Mouse (Mus musculus): ENCODE measurements around the gene Ggt5. TPM values are rescaled to one million over a fixed set of nuclear protein-coding genes. Genes with fewer than 3 reads are reported as not detected.
A peak's percentile ranks its signal among the peaks of the same experiment; 100 is the strongest.

Gene Ggt5
- polyA plus RNA-seq, 1 experiment from 2014 or later: 0.66 TPM

DNA sequence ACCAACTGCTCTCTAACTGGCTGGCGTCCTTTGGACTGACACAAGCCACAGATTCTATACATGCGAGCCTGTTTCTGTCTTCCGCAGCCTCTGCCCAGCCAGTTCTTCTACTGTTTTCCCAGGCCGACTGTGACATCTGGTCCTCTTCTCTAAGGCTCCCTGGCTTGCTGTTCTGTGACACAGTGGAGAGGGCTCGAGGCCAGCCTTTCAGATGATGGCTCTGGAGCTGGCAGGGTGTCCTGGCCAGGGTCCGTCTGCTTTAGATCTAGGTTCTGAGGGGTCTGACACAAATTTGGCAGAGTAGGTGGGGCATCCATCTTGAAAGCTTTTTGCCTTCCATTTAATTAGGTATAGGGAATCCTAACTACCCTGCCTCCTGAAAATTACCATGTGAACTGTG lies 72.2 kb downstream of the Ggt5 start:
- DNase-seq (ENCODE audit: low spot score): no peak
- H3K4me2 ChIP-seq (replicated peaks; ENCODE audit: low read depth, low read length): no peak overlapping the region
- peaks cover 7% of the 10 kb centered on the region; the same call in 1 of the 2 replicates for H3K36me3 ChIP-seq (ENCODE audit: control insufficient read depth, insufficient read depth, low read length)
- H3K4me1 ChIP-seq (replicated peaks; ENCODE audit: control insufficient read depth, insufficient read depth, low read length): no peaks in the 10 kb centered on the region
- no peak overlapping the region for H3K27ac ChIP-seq (ENCODE audit: low read depth, low read length)
- H3K4me3 ChIP-seq (ENCODE audit: low read depth, low read length): no peak overlapping the region
- no peaks in the 10 kb centered on the region for H3K27me3 ChIP-seq (ENCODE audit: control insufficient read depth, insufficient read depth, low read length)
- H3K9ac ChIP-seq (ENCODE audit: low read depth, low read length): no peak overlapping the region
- no peak for ATAC-seq (ENCODE audit: low FRiP score)
- WGBS: 86% methylated on average over 6 of the region's 6 CpGs
- H3K9me3 ChIP-seq (ENCODE audit: control insufficient read depth, low read length): no peaks in the 10 kb centered on the region

DNA sequence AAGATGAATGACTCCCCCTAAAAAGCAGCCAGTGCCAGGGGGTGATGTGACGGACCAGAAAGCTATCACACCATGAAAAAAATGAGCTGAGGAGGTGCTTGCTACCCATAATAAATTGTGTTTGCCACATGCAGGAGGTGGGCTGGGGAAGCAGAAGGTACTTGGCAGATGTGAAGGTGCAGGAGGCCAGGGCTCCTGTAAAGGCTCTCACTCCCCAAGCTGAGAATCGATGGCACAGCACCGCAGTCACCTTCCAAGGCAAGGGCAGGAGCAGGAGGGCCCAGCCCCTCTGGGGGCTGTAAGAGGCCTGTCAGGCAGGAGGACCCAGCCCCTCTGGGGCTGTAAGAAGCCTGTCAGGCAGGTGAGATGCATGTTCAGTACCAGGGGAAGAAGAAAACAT lies 72.7 kb downstream of the Ggt5 start:
- Histone ChIP-seq H3K4me1 (replicated peaks; ENCODE audit: control insufficient read depth, insufficient read depth, low read length) (no peaks in the 10 kb centered on the region; the same call in 1 of the 2 replicates), H3K9me3 (ENCODE audit: control insufficient read depth, low read length) (no peaks in the 10 kb centered on the region), H3K27me3 (ENCODE audit: control insufficient read depth, insufficient read depth, low read length) (no peaks in the 10 kb centered on the region), H3K9ac (ENCODE audit: low read depth, low read length) (no peak overlapping the region), H3K27ac (ENCODE audit: low read depth, low read length) (no peak overlapping the region), H3K4me3 (ENCODE audit: low read depth, low read length) (no peak overlapping the region), H3K36me3 (ENCODE audit: control insufficient read depth, insufficient read depth, low read length) (peaks cover 6% of the 10 kb centered on the region; the same call in 1 of the 2 replicates), H3K4me2 (replicated peaks; ENCODE audit: low read depth, low read length) (no peak overlapping the region)
- ATAC-seq (ENCODE audit: low FRiP score): no peak
- DNase-seq (ENCODE audit: low spot score): no peak
- 92% methylated on average over 3 of the region's 3 CpGs for WGBS

DNA sequence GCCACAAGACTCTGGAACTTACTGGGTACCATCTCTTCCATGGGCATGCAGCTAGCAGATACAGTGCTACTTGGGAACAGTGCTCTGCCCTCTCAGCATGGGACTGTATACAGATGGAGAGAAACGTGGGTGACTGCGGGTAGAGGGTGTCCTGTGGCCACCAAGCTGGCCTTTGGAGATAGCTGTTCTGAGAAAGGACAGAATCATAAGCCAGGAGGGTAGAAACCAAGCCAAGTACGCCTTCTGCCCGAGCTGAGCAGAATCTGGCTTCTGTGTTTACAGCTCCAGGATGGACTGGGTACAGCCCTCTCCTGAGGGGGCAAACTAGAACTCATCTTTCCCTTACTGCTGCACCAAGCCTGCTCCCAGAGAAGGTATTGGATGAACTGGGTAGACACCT lies 73.4 kb downstream of the Ggt5 start:
- H3K4me3 ChIP-seq (ENCODE audit: low read depth, low read length): no peak overlapping the region
- ATAC-seq (ENCODE audit: low FRiP score) (no peak), DNase-seq (ENCODE audit: low spot score) (no peak)
- no peak overlapping the region for H3K4me2 ChIP-seq (replicated peaks; ENCODE audit: low read depth, low read length)
- no peak overlapping the region for H3K27ac ChIP-seq (ENCODE audit: low read depth, low read length)
- H3K9ac ChIP-seq (ENCODE audit: low read depth, low read length): no peak overlapping the region
- no peaks in the 10 kb centered on the region for H3K27me3 ChIP-seq (ENCODE audit: control insufficient read depth, insufficient read depth, low read length)
- no peaks in the 10 kb centered on the region for H3K9me3 ChIP-seq (ENCODE audit: control insufficient read depth, low read length)
- H3K4me1 ChIP-seq (replicated peaks; ENCODE audit: control insufficient read depth, insufficient read depth, low read length): no peaks in the 10 kb centered on the region; the same call in 1 of the 2 replicates
- peaks cover under 1% of the 10 kb centered on the region; the same call in 1 of the 2 replicates for H3K36me3 ChIP-seq (ENCODE audit: control insufficient read depth, insufficient read depth, low read length)
- 90% methylated on average over 4 of the region's 4 CpGs for WGBS

DNA sequence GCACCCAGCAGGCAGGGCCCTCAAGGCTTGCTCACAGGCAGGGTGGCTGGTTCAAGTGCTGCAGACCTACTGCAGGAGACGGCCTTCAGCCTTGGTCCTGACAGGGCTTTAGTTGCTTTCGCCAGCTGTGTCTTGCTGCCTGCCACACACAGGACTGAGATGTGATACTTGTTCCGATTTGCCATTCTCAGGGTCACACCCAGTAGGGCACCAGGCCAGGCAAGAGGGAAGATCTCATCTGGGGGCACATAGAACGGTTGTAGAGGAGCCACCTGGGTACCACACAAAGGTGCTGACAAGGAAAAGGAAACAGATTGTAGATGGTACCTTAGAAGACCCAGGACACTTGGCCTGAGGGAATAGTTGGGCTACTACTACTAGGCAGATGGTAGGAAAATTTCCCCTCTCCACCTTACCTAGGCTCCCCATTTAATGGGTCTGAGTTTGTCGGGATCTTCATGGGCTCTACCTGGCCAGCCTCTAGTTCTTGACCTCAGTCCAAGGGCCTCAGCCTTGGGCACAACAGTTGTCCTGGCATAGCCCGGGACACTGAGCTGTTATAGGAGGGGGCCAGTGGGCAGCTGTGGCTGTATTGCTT lies 75.6 kb downstream of the Ggt5 start:
- no peaks in the 10 kb centered on the region for H3K36me3 ChIP-seq (ENCODE audit: control insufficient read depth, insufficient read depth, low read length)
- ATAC-seq (ENCODE audit: low FRiP score) (no peak), DNase-seq (ENCODE audit: low spot score) (no peak)
- H3K9ac ChIP-seq (ENCODE audit: low read depth, low read length): no peak overlapping the region
- peaks cover 3% of the 10 kb centered on the region; the same call in 1 of the 2 replicates for H3K4me1 ChIP-seq (replicated peaks; ENCODE audit: control insufficient read depth, insufficient read depth, low read length)
- H3K9me3 ChIP-seq (ENCODE audit: control insufficient read depth, low read length): no peaks in the 10 kb centered on the region
- WGBS: 92% methylated on average over 6 of the region's 6 CpGs
- H3K27ac ChIP-seq (ENCODE audit: low read depth, low read length): no peak overlapping the region
- no peak overlapping the region for H3K4me3 ChIP-seq (ENCODE audit: low read depth, low read length)
- no peak overlapping the region for H3K4me2 ChIP-seq (replicated peaks; ENCODE audit: low read depth, low read length)
- H3K27me3 ChIP-seq (ENCODE audit: control insufficient read depth, insufficient read depth, low read length): peaks cover 4% of the 10 kb centered on the region; the same call in 1 of the 2 replicates

DNA sequence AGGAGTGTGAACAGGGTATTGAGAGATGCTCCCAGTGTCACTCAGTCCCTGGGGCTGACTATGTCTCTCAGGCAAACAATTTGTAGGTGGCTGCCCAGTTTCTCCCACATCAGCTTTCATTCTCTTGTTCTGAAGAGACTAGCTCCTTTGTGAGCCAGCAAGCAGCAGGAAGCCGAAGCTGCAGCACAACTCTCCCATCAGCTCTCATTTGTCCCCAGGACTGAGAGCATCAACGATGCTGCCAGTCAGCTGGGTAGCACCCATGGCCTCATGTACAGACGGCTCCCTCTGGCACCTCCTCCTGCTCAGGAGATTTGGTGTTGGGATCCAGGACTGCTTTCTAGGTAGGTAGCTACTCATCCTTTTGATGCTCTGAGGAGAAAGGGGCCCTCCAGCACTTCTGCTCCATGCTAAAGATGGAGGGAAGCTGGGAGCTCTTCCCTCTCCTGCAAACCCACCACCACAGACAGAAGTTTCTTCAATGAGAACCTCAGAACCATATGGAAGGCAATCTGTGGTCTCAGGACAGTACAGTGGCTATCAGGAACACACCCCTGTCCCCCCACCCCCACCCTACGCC lies 77.4 kb downstream of the Ggt5 start:
- Histone ChIP-seq H3K4me3 (ENCODE audit: low read depth, low read length) (peak overlapping the region; percentile 54; the same call in 1 of the 2 replicates), H3K4me2 (replicated peaks; ENCODE audit: low read depth, low read length) (peak overlapping the region; percentile 100), H3K9ac (ENCODE audit: low read depth, low read length) (no peak overlapping the region), H3K27ac (ENCODE audit: low read depth, low read length) (no peak overlapping the region), H3K27me3 (ENCODE audit: control insufficient read depth, insufficient read depth, low read length) (peaks cover 4% of the 10 kb centered on the region; the same call in 1 of the 2 replicates), H3K9me3 (ENCODE audit: control insufficient read depth, low read length) (no peaks in the 10 kb centered on the region), H3K36me3 (ENCODE audit: control insufficient read depth, insufficient read depth, low read length) (no peaks in the 10 kb centered on the region), H3K4me1 (replicated peaks; ENCODE audit: control insufficient read depth, insufficient read depth, low read length) (peaks cover 3% of the 10 kb centered on the region; the same call in 1 of the 2 replicates)
- DNase-seq (ENCODE audit: low spot score) (peak; percentile 10), ATAC-seq (ENCODE audit: low FRiP score) (peak; percentile 50; the same call in 1 of the 2 replicates)
- WGBS: 32% methylated on average over 4 of the region's 4 CpGs

Other genes with a start within 250 kb of the Ggt5 start
- gene Upb1, start 188.2 kb upstream of the Ggt5 start, polyA plus RNA-seq (2014; fragmentation: Nextera tagmentation; extraction: Ambion mirVana): 0.11 TPM in 1 of 2 replicates, not detected in the other
- 180 and 205 TPM in 2 replicates for gene Snrpd3, start 71.8 kb upstream of the Ggt5 start, polyA plus RNA-seq (2014; fragmentation: Nextera tagmentation; extraction: Ambion mirVana)
- 26.7 and 29.8 TPM in 2 replicates for gene Gucd1, start 71.4 kb upstream of the Ggt5 start, polyA plus RNA-seq (2014; fragmentation: Nextera tagmentation; extraction: Ambion mirVana)
- gene Lrrc75b, start 29.0 kb upstream of the Ggt5 start, polyA plus RNA-seq (2014; fragmentation: Nextera tagmentation; extraction: Ambion mirVana): 4.8 and 6.2 TPM in 2 replicates
- 1.7 and 2.2 TPM in 2 replicates for gene Ggt1, start 27.7 kb upstream of the Ggt5 start, polyA plus RNA-seq (2014; fragmentation: Nextera tagmentation; extraction: Ambion mirVana)
- gene Susd2, start 54.7 kb downstream of the Ggt5 start, polyA plus RNA-seq (2014; fragmentation: Nextera tagmentation; extraction: Ambion mirVana): 2.1 and 2.7 TPM in 2 replicates
- 34.8 and 40.9 TPM in 2 replicates for gene Cabin1, start 175.0 kb downstream of the Ggt5 start, polyA plus RNA-seq (2014; fragmentation: Nextera tagmentation; extraction: Ambion mirVana)
- gene Ddt, start 184.1 kb downstream of the Ggt5 start, polyA plus RNA-seq (2014; fragmentation: Nextera tagmentation; extraction: Ambion mirVana): 89.1 and 91.7 TPM in 2 replicates
- gene Gm20441, start 191.6 kb downstream of the Ggt5 start, polyA plus RNA-seq (2014; fragmentation: Nextera tagmentation; extraction: Ambion mirVana): not detected in 2 replicates
- gene Gstt3, start 192.1 kb downstream of the Ggt5 start, polyA plus RNA-seq (2014; fragmentation: Nextera tagmentation; extraction: Ambion mirVana): 1.9 and 2.4 TPM in 2 replicates
- gene Gstt1, start 209.2 kb downstream of the Ggt5 start, polyA plus RNA-seq (2014; fragmentation: Nextera tagmentation; extraction: Ambion mirVana): 5.0 and 5.6 TPM in 2 replicates
- not detected in 2 replicates for gene Gstt4, start 233.2 kb downstream of the Ggt5 start, polyA plus RNA-seq (2014; fragmentation: Nextera tagmentation; extraction: Ambion mirVana)
- 7.8 and 10.0 TPM in 2 replicates for gene Gstt2, start 248.1 kb downstream of the Ggt5 start, polyA plus RNA-seq (2014; fragmentation: Nextera tagmentation; extraction: Ambion mirVana)